Mouse (Mus musculus): ENCODE measurements around the gene Sord.

Sord gene

DNA sequence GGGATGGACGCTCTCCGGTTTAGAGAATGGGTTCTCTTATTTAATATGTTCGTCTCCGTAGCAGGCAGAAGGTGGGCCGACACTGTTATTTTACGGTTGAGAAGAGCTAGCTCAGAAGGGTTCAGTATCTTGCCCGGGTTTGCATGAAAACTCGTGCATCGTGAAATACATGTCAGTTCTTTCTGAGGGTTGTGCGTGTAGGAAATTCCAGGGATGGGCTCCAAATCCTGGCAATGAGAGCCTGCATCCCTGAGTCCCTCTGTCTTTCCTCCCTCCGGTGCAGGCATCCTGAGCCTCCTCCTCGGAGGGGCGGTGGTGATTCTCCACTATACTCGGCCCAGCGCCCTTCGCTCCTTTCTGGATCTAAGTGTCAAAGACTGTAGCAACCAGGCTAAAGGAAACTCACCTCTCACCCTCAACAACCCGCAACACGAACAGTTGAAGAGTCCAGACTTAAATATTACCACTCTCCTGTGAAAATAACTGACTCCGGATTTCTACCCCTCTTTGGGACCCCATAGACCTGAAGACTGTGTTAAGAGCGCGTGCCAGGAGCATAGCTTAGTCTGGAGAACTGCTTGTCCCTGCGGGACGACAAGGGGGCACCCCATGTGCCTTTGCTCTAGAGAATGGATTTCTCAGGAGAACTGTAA is 67.5 kb downstream of the Sord start:
- DNase-seq (ENCODE audit: extremely low spot score), result peak; percentile 2

DNA sequence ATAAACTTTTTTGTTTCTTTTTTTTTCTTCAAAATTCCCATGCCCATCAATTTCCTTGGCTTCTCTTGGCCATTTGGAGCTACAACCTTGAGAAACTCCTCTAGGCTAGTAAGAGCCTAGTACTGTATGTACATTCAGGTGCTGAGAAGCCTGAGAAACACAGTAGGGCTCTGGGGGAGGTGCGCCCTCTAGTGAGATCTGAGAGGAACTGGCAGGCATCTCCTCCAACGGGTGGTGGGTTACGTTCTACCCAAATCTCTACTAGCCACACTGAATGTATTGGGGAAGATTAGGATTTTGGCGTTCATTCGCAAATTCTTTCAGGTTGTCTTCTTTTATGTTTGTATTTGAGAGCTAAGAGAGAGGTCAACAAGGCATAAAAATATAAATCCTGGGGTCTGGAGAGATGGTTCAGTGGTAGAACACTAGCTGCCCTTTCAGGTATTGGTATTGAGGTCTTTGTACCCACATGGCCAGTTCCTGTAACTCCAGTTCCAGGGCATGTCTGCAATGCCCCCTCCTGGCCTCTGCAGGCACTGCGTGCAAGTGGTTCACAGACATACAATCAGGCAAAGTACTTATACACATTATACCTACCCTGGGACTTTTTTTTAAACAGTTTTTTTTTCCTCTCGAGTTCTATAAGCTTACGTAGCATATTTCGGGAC is 68.2 kb downstream of the Sord start:
- DNase-seq (ENCODE audit: extremely low spot score), result peak; percentile 67

DNA sequence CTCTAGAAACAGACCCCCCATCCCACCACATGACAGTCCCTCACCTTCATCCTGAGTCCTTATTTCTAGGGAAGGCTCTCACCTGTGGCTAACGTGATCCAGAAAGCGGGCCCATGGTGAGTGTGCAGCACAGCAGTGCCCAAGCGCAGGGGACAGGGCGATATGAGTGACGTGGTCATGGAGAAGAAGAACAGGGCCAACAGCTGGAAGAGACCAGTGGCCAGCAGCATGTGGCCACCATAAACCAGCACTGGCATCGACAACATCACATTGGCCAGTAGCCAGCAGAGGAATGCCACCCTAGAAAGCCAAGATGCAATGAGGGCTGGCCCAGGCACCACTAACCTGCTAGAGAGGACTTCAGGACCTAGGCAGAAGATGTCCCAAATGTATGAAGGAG is 70.0 kb downstream of the Sord start:
- DNase-seq (ENCODE audit: extremely low spot score), result no peak

DNA sequence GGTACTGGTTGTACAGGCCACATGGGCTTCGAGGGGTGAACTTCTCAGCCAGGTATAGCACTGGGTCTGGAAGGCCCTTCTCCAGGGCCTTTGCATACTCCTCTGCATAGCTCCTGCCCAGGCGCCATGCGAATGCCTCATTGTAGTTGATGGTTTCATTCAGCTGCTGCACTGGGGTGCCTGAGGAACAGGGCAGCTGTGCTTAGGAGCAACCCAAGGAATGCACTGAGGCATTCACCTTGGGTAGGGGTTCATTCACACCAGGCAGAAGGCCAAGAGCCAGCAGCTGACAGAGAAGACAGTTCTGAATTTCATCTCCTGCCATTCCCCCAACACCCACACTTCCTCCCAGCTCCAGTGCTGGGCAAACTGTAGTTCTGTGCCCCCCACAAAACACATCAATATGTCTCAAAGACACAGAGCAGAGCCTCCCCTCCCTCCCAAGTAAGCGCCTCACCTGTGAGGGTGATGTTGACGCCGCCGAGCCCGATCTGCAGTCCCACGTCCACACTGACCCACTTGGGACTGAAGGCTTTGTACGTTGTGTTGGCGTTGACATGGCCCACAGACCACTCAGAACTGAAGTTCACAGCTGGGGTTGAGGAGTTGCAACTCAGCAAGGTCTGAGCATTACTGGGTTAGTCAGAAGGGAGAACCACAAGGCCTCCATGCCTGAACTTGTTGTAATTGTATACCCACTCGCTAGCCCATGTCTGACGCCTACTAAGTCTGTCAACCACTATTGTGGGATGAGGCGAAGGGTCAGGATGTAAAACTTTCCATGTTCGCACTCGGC is 70.7 kb downstream of the Sord start:
- no peak for DNase-seq (ENCODE audit: extremely low spot score)

DNA sequence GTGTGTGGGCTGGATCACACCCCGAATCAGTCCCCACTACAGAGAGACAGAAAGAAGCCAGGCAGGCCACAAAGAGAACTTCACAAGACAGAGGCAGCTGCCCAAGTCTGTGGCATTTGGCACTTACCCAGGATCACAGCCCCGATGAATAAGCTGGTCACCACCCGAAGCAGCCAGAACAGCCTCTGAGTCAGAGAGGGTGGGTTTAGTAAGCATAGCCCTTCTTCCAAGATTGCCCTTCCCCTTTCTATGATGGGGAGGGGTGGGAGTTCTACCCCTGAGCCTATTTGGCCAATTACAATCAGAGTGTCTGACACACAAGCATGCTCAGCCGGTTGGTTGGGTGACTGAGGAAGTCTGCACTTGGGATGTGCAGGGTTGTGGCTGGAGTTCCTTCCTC is 71.6 kb downstream of the Sord start:
- no peak for DNase-seq (ENCODE audit: extremely low spot score)

DNA sequence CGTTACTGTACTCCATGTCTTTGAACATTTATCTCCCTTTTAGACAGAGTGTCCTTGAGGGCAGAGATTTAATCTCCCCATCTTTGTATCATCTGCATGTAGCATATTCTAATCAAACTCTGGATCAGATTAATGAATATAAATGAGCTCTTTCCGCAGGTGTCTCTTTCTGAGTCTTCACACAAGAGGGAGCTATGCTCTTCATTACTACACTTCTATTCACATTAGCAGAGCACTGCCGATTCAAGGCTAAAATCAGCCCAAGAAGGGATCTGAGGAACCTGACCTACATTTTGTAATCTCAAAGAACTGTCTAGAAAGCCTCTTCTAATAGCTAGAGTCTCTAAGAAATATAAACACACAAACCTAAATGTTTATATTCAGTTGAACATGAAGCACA is 75.1 kb downstream of the Sord start:
- DNase-seq (ENCODE audit: extremely low spot score), result no peak

DNA sequence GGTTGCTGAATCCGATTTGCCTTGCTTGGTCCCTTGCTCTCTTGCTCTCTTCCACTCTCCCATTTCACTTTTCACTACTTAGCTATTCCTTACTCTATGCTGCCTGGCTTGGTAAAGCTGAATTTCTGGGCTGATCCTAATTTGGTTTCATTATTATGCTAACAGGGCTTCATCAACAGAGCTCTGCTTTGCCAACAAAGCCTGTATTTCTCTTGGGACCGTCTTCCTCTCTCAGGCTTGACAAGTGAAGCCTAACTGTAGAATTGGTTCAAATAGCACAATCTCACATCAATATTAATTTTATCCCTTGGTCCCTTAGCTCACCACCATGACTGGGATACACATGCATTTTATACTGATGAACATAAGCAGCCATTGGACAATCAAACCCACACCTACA is 77.0 kb downstream of the Sord start:
- no peak for DNase-seq (ENCODE audit: extremely low spot score)

DNA sequence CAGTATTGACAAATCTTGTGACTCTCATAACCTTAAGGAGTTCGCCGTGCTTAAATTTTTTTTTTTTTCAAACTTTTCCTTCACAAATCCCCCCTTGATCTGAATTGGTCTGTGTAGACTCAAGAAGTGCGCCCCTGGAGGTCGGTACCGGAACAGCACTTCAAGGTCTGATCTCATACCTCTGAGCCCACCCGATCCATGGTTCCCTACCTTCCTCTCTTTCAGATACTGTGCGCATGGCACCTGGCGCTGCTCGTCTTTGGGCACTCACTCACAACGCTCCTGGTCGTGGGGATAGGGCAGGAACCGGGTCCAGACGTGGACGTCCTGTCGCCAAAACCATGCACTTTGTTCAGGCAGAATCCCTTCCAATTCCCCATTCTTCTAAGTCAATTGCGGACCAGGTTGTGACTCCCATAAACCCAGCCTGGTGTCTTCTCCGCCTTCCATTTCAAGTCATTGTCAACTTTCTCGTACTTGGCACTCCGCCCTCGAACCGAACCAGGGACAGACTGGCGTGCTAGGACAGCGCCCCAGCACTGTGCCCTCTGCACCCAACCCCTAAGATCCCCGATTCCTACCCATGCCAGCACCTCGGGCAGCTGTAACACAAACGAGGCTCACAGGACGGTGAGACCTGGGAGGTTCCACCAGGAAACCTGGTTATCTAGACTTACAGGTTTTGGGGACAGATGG is 78.3 kb downstream of the Sord start:
- peak; percentile 72 for DNase-seq (ENCODE audit: extremely low spot score)

DNA sequence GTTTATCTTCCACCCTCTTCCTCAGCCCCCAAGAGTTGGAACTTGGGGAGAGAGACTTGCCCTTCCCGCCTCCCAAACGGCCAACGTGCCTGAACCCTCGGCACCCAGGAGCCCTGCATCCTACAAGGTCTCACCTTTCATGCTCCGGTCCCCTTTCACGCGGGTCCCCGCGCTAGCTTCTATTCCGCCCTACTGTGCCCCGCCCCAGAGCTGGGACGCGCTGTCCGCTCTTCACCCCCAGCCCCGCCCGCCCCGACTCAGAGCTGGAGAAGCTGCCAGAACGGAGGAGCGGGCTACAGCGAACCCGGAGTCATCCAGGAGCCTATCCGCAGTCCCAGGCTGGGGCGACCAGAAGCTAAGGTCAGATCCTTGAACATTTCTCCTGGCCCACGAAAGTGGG is 79.0 kb downstream of the Sord start, which contains the start of gene Duoxa1:
Duoxa1 (minus strand) TSS at position 195 of the 400 bp plus-strand sequence.
- no peak for DNase-seq (ENCODE audit: extremely low spot score)

Measured in embryo, embryonic 9.5 days (tissue).